Mouse (Mus musculus): Measurements from ENCODE around the gene Ptprt.
"Not testable (repeated sequence)": the region's sequence is repeated elsewhere in the genome, so short reads cannot be mapped to it uniquely, and the experiment has no call there.

Ptprt gene

GRCm38 (mm10) chr2:162210564-162210963, 450.4 kb downstream of the Ptprt start:
- DNase-seq (ENCODE audit: low spot score in 2 of 2), result no peak

GRCm38 (mm10) chr2:162197316-162197715, 463.6 kb downstream of the Ptprt start:
- no peak for DNase-seq (ENCODE audit: low spot score in 2 of 2)

- DNase-seq (ENCODE audit: low spot score in 2 of 2), result no peak
Measured at GRCm38 (mm10) chr2:162182621-162183475, 478.1 kb downstream of the Ptprt start.

GRCm38 (mm10) chr2:162181826-162182225, 479.1 kb downstream of the Ptprt start:
- DNase-seq (ENCODE audit: low spot score in 2 of 2), result no peak

- DNase-seq (ENCODE audit: low spot score in 2 of 2), result no peak
Measured at GRCm38 (mm10) chr2:162172529-162172928, 488.4 kb downstream of the Ptprt start.

GRCm38 (mm10) chr2:162141845-162142411, 519.0 kb downstream of the Ptprt start:
- DNase-seq (ENCODE audit: low spot score in 2 of 2), result no peak

GRCm38 (mm10) chr2:162136176-162136575, 524.8 kb downstream of the Ptprt start:
- not testable (repeated sequence) for DNase-seq (ENCODE audit: low spot score in 2 of 2)

- no peak for DNase-seq (ENCODE audit: low spot score in 2 of 2)
Measured at GRCm38 (mm10) chr2:162131607-162132304, 529.2 kb downstream of the Ptprt start.

GRCm38 (mm10) chr2:162129896-162130295, 531.1 kb downstream of the Ptprt start:
- no peak for DNase-seq (ENCODE audit: low spot score in 2 of 2)

- no peak for DNase-seq (ENCODE audit: low spot score in 2 of 2)
Measured at GRCm38 (mm10) chr2:162118041-162118440, 542.9 kb downstream of the Ptprt start.

GRCm38 (mm10) chr2:162082391-162082790, 578.6 kb downstream of the Ptprt start:
- no peak for DNase-seq (ENCODE audit: low spot score in 2 of 2)

GRCm38 (mm10) chr2:162080717-162081398, 580.1 kb downstream of the Ptprt start:
- no peak for DNase-seq (ENCODE audit: low spot score in 2 of 2)

GRCm38 (mm10) chr2:162078571-162079280, 582.2 kb downstream of the Ptprt start:
- DNase-seq (ENCODE audit: low spot score in 2 of 2), result no peak

- DNase-seq (ENCODE audit: low spot score in 2 of 2), result no peak
Measured at GRCm38 (mm10) chr2:162052816-162053215, 608.1 kb downstream of the Ptprt start.

GRCm38 (mm10) chr2:162050198-162050597, 610.7 kb downstream of the Ptprt start:
- no peak for DNase-seq (ENCODE audit: low spot score in 2 of 2)

GRCm38 (mm10) chr2:162035615-162036014, 625.3 kb downstream of the Ptprt start:
- no peak for DNase-seq (ENCODE audit: low spot score in 2 of 2)

- DNase-seq (ENCODE audit: low spot score in 2 of 2), result no peak
Measured at GRCm38 (mm10) chr2:162031636-162032035, 629.3 kb downstream of the Ptprt start.

GRCm38 (mm10) chr2:162001016-162001415, 659.9 kb downstream of the Ptprt start:
- no peak for DNase-seq (ENCODE audit: low spot score in 2 of 2)

- no peak for DNase-seq (ENCODE audit: low spot score in 2 of 2)
Measured at GRCm38 (mm10) chr2:161982311-161982710, 678.6 kb downstream of the Ptprt start.

- DNase-seq (ENCODE audit: low spot score in 2 of 2), result no peak
Measured at GRCm38 (mm10) chr2:161961179-161962163, 699.5 kb downstream of the Ptprt start.
